Mouse (Mus musculus) kidney, adult 11 months (tissue): ENCODE results near the gene Ankrd54.

Experiments
- DNase-seq: peaks from one replicate; pipeline ENCODE4 v3.0.0; 2022

Gene Ankrd54

DNA sequence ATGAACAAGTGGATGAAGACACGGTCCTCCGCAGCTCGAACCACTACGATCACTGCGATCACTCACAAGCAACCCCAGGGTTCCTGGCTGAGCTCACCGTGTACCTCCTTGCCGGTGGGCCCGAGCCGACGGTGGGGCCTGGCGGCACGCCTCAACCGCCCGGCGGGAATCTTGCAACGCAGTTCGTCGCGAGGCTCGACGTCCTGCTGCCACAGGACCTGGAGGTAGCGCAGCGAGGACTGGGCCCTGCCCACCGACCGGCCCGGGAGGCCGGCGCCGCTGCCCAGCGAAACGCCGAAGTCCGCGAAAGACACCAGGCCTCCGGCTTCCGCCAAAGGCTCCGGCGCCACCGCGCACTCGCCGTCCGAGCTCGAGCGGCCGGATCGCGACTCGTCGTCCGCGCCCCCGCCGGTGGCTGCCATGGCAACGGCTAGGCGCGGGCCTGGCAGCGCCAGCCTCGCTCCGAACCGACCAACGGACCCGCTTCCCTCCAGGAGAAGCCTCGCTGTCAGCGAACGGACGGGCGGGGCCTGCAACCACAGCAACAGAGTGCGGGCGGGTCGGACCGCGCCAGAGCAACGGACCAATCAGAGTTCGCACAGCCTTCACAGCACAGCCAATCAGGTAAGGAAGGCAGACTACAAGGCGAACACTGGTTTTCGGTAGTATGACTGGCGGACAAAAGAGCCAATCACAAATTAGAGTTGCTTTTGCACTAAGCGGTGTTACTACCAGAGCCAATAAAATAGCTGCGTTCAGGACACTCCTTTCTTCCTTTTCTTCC lies at the start of gene Ankrd54:
Gene Ankrd54 (minus strand): TSS at position 518 of the 784 bp plus-strand sequence.
- DNase-seq, result peak; percentile 99

DNA sequence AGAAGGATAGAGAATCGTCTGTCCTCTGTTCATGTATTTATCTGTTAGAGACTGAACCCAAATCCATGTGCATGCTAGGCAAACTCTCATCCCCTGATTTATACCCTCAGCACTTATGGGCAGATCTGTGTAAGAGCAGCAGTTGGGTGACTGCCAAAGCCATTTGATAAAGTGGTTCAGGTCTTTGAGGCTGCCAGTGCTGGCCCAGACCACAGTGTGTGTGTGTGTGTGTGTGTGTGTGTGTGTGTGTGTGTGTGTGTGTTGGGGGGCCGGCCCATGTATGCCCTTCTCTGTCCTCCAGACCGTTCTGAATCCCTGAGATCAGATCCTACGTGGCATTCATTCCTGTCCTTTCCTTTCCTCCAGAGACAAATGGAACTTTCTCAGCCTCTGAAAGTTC lies 49.1 kb upstream of the Ankrd54 start:
- no peak for DNase-seq

DNA sequence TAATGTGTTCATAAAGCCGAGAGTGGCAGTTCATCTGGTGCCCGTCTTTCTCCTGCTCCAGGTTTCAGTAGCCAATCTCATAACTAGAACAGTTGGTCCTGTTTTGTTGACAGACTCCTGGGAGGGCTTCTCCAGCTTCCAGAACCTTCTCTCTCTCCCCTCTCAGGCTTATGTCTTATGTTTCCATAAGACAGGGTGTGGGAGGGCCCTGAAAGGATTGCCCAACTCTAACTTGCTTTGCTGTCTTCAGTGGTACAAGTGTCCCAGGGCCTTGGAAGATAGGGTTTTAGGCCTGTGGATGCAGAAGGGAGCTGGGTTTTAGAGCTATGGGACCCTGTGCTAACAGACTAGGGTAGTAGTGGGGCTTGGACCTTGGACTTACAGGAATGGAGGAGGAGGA lies 47.8 kb upstream of the Ankrd54 start:
- DNase-seq, result no peak

DNA sequence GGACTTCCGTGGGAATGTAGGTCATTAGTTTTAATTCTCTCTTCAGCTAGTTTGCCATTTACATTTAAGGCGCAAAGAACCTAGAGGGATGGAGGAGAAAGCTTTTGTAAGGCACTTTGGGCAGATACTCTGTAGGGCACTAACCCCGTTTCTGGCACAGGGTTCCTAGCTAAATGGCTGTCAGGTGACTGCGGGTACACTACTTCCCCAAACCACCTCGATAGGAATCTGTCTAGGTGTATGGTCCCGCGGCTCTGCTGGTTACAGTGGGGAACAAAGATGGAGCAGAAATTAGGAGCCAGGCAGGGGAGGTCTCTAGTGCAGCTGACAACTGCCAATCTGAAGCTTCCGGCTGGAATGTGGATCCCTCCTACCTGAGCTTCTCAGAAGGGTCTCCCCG lies 47.3 kb upstream of the Ankrd54 start:
- no peak for DNase-seq

DNA sequence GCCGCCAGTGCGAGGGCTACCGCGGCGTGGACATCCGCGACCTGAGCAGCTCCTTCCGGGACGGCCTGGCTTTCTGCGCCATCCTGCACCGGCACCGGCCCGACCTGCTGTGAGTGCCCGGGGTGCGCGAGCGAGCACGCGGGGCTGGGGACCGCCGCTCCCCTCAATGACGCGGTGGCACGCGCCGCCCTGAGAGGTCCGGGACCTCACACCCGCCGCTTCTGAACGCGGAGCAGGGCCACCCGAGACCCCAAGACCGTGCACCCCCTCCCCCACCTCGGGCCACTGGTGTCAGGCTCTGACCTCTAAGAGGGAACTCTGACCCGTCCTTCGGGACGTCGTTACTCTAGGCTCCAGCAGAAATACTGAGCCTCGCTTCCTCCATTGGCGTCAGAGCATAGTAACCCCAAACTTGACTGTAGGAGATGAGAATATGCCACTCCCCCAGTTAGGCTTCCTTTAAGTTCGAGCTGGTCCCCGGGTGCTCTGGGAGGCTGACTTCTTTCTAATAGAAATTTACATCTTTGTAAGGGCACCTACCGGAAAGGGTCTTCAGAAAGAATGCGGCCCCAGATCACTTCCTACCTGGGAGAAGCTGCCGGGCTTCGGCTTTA lies 46.7 kb upstream of the Ankrd54 start:
- no peak for DNase-seq

DNA sequence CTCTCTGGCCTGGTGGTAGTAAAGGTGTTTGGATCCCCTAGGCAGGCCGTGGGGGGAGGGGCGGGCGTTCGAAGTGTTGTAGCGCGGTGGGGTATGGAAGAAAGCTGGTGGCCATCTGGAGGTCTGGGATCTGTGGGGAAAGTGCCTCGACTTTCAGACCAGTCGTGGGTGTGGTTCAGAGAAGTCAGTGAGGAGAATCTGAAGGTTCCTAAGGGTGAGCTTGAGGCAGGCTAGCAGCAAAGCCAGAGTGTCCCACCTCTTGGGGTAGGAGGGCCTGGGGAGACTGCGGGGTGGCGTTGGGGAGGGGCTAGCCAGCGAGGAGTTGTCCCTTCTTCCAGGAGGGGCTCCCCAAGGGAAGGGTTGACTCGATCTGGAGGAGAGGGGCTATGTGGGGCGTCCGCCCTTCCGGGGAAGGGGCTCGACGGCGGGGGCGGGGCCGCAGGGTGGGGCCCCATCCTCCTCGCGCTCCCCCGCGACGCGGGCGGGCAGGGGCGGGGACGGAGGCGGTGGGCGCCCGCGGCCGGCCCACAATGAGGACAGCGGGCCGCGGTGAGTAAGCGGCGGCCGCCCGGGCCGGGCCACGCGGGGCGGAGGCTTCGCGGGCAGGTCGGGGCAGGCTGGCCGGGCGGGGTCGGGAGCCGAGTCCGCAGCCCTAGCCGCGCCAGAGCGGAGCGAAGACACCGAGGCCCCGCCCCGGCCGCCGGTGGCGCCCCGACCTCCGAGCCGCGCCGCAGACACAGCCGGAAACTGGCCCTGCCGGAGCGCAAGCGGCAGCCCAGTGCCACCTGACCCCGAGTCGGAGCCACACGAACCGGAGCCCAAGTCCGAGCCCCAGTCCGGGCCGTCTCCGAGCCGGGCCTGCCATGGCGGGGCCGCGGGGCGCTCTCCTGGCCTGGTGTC lies 46.0 kb upstream of the Ankrd54 start, which contains the start of gene Micall1:
Gene Micall1 (plus strand): TSS at position 478 of the 900 bp plus-strand sequence.
- DNase-seq, result peak; percentile 74

DNA sequence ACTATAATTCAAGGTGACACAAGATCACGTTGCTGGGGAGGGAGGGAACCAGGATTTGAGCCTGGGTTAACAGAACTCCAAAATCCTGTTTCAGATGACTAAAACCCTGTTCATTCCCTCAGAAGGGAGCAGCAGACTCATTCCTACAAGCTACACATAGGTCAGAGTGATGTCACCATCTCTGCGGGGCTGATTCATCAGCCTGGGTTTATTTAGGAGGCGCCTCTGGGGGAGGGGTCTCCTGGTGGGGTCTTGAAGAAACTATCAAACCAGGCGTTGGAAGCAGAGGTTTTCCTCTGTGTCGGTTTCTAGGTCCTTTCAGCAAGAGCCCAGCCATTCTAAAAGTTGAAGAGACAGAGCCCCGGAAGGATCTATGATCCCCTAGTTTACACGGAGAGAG lies 45.3 kb upstream of the Ankrd54 start:
- DNase-seq, result no peak

DNA sequence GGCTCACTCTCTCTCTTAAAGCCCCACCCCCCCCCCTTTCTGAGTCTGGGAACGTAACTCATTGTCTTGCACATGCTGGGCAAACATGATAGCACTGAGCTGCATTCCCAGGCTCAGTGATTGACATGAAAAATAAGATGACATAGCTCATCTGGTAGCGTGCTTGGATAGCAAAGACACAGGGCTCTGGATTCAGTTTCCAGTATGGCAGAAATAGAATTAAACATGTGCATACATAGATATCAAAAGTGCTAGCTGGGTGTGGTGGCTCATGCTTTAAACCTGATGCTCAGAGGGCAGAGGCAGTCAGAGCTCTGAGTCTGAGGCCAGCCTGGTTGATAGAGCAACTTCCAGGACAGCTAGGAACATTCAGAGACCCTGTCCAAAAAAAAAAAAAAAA lies 43.1 kb upstream of the Ankrd54 start:
- no peak for DNase-seq

DNA sequence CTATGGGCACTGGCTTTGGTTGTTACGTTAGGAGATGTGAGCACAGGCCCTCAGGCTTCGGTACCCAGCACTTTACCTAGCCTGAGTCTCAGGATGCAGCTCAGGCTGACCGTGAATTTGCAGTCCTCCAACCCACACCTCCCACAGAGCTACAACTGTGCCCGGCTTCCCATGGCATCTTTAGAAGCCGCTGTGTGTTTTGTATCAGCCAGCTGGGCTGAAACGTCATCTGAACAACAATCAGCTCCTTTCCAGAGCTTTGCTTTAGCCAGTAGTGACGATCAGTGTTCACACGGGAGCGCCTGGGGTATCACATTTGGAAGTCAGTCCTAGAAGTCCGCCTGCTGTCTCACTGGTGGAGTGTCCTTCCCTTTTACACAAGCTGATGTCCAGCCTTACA lies 40.6 kb upstream of the Ankrd54 start:
- DNase-seq, result no peak

DNA sequence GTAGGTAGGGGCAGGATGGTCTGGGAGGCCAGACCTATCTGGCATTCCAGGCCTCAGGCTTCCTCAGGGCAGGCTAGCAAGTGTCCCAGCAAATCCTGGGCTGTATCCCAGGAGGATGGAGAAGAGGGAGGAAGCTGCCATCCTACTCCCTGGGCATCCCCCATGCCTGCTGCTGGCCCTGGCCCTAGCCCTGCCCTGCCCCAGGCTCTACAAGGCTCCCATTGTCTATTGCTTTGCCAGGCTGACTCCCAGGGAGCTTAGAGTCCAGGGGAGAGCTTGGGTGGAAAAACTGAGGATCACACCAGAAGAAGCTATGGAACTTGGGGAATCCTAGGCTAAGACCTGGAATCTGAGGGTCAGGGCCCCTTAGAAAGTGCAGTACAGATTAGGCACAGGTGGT lies 38.8 kb upstream of the Ankrd54 start:
- DNase-seq, result no peak

DNA sequence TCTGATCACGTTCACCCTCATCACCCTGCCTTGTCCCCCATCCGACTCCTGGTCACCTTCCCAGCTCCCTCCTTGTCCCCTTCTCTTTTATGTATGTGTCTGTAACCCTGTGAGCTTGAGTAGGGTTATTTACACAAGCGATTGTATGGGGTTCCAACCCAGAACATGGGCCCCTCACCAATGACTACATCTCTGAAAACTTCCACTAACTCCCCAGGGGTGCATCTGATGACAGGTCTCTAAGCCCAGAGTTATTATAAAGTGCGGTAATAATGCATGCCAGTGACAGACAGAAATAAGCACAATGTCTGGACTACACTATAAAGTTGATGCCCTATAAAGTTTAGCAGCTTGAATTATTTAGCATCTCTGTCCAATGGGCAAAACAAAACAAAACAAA lies 37.7 kb upstream of the Ankrd54 start:
- no peak for DNase-seq

DNA sequence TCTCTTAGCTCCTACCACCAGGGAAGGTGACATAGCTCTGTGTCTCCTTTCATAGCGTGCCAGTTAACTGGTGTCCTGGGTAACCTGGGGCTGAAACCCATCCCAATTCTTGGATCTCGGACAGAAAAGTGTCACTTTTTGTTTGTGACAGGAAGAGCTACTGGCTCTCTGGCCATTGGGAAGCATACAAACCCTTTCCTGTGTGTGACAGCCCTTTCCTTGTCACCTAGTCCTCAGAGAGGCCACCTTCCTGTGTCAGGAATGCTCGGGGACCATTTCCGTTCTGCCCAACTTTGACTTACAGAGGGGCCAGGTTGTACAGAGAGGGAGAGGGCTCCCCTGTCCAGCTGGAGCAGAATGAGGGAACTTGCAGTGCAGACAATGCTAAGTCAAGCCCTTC lies 36.8 kb upstream of the Ankrd54 start:
- peak; percentile 61 for DNase-seq

DNA sequence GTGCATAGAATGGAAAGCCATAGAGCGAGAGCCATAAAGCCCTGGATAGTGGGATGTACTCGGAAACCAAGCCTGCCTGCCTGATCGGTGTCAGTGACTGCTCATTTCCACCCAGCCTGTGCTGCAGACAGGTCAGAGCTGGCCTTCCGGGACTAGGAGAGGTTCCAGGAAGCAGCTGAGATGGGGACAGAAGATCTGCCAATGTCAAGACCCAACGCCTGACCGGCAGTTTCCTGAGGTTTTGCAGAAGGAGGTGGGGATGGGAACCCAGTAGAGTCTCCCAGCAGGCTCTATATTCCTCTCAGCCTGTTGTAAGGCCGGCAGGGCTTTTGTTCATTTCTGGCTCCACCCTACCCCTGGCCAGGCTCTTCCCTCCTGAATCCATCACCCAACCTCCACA lies 36.2 kb upstream of the Ankrd54 start:
- DNase-seq, result peak; percentile 77

DNA sequence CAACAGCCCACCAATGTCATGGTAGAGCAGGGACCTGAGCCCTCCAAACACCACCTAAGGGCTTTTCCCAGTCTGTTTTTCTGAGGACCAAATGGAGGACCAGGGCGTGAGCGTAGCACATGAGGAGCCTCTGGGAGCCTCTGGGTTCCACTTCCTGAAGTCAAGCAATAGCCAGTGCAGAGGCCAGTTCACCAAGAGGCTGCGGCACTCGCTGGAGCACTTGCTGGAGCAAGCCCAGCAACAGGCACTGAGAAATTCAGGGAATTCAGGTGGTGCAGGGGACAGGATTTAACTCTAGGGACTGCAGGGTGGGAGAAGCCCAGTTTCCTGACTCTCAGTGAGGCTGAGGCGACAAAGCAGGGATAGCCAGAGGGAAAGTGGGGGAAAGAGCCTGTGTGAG lies 35.5 kb upstream of the Ankrd54 start:
- DNase-seq, result no peak

DNA sequence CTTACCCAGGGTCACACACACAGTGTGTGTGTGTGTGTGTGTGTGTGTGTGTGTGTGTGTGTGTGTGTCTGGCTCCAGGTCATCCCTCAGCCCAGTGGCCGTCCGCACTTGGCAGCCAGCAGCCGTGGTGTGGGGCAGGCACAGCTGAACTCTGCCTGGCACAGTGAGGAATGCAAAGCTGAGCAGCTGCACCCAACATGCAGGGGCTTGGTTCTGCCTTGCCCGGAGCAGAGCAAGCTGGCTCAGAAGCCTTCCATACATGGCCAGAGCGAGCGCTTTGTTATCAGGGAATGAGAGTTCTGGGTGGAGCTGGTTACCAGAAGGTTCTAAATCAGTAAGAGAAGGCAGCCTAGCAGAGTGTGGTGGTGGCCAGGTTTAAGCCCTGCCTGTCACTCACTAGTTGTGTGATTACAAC lies 34.9 kb upstream of the Ankrd54 start:
- peak; percentile 83 for DNase-seq

DNA sequence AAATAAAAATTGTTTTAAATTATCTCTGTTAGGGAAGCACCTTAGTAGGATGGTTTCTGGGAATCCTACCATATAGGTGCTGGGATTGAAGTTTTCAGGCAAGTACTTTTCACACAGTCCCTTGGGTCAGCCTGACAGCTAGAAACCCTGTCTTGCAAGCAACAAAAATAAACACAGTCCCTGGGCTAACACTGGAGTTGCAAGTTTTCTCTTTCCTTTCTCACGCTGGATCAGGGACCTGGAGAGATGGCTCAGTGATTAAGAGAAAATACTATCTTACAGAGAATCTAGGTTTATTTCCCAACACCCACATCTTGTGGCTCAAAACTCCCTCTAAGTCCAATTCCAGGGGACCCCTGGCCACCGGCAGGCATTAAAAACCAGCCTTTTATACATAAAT lies 34.4 kb upstream of the Ankrd54 start:
- no peak for DNase-seq

DNA sequence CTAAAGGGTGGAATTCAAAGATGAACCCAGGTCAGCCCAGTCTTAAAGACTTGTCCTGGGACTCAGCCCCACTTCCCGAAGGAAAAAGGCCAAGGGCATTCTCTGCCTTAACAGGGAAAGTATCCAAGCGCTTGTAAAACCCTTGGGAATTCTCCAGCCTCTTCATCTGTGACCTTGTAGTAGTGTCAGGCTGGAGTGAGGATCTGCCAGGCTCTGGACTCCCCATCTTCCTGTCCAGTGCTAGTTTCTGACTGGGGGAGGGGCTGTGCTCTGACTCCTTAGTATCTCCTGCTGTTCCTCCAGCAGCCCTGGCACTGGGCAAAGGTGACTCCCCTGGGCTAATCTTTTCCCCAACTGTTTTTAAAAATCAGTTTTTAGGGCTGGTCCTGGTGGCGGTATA lies 33.9 kb upstream of the Ankrd54 start:
- DNase-seq, result peak; percentile 63

DNA sequence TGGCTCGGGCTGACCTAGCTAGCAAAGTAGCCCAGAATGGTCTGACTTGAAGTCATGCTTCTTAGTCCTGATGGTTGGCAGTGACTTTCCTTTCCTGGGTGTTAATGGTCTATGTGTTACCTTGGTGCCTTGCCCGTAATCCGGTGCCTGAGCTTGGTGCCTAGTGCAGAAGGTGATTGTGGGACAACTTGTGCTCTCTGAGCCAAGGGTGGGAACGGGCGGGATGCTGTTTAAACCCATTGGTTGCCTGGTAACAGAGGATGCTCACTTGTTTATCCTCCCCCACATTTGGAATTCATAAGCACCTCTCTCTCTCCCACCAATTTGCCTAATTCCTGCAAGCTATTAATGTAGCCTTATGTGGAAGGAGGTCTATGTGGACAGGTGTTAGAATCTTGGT lies 32.8 kb upstream of the Ankrd54 start:
- DNase-seq, result no peak

DNA sequence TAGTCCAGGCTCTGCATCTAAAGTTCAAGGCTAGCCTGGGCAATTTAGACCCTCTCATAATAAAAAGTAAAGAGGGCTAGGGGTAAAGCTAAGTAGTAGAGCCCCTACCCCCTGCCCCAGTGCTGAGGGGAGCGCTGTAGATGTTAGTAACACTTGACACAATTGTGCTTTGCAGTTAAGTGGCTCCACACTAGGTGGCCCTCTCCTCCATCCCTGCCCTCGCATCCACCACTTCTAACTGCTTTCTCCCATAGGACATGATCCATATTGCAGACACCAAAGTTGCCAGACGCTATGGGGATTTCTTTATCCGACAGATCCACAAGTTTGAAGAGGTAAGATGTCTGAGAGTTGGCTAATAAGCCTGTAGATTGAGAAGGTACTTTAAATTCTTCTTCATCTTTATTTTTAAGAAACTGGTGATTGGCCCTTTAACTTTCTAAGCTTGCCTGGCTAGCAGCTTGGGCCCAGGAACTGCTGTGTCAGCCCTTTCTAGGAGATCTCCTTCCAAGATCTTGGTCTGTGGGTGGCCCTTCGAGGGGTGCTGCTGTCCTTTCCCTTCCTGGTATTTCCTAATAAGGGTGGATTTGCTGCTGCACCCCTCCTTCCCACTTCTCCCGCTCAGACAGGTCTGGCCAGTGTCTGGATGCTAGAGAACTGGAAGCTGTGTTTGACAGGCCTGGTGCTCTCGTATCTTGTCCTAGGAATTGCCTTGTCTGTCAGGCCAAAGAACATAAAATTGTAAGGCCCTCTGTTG lies 30.6 kb upstream of the Ankrd54 start:
- no peak for DNase-seq

DNA sequence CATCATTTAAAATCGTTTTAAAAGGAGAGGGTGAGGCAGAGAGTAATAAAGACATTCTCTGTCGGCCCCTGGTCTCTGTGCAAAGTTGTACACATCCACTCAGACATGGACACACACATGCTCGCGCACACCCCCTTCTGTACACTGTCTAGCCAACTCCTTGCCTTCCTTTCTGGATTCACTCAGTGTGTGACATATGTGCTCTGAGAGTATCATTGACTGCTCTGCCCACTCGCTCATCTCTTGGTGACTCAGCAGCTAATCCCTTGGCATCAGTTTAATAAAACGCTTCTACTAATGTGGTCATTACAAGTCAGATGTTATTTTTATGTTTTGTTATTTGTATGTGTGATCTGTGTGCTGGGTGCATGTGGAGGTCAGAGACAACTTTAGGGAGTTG lies 29.6 kb upstream of the Ankrd54 start:
- no peak for DNase-seq

DNA sequence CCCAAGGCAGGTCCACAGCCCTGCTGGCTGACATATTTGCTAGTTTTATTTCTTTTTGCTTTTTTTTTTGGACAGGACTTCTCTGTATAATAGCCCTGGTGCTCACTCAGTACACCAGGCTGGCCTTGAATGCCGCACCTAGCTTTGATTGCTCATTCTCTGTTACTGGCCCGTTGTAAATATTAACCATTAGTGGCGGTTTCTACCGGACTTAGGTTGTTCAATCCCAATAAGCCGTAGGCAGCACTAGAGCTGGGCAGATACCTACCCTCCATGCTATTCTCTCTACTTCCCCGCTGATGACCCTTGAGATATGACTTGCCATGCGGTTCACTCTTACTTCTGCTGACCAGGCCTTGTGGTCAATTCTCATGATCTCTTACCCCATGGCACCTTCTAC lies 16.9 kb upstream of the Ankrd54 start:
- no peak for DNase-seq

DNA sequence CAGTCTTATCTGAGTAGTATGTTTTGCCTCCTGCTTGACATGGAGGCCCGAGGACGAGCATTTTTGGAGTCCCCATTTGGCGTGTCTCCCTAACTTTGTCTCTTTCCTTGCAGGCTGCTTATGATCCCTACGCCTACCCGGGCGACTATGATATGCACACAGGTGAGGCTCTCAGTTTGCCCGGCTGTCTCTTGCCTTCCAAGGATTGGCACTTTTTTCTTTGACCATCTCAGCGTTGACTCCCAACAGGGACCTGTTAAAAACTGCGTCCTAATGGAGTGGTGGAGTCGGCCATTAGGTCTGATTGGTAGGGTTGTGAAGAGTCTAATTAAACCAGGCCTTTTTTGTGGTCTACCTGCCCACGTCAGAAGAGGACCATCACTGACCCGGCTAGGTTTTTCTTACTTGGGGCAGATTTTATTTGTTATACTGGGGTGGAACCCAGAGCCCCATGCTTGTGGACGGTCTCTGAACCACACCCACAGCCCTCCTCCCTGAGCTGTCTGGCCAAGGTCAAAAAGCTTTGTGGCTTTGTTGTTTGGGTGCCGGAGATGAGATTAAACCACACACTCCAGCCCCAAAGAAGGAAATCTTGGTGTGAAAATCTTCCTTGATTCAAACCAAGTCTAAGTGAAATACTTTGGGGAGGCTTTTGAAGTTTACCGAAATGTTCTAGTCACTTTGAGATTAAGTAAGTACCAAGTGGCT lies 13.1 kb upstream of the Ankrd54 start:
- no peak for DNase-seq
